In the genomic region with DNA sequence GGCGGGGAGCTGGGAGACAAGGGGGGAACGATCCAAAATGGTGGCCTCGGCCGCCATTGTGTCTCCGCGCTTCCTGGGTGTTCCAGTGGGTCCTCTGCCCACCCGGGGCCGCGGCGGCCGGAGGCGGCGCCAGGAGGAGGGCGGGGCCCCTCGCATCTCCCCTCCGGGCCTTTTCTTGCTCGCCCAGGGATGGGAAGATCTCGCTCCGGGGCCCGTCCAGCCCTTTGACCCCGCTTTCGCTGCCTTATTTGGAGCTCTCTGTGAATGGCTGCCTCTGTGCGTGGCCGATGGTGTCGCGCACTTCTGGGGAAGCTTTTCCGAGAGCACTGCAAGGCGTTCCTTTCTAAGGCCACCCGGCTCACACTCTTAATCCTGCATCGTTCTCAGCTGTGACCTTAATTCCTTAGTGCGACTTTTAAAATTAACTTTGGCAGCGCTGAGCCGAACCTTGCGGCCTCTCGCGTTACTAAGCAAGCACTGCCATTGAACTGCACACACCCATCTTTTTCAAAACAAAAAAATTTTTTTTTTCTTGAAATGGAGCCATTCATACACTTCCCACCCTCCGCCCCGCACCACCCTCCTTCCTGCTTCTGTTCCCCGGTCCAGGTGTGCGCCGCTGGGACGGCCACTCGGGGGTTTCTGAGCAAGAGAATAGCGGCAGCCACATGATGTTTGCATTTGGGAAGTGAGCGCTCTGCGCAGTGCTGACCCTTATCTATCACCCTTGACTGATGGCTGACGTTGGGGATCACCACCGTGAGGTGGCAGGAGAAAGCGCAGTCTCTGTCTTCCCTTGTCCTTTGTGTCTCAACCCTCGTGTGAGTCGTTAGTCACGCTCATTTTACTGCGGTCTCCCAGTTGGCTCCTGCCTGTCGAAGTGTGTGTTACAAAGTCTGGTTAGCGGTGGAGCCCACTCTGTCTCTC, we compare ENCODE assay signal across 8 mouse cellular contexts. TPM values are rescaled to one million over a fixed set of nuclear protein-coding genes. Genes with fewer than 3 reads are reported as not detected.
DNase-seq lines count a peak whose midpoint lies in the region; ATAC-seq and TF ChIP-seq lines count a peak whose summit lies in the region.

No protein-coding gene starts in this region.

- H3K9ac ChIP-seq in heart, embryonic 11.5 days (ENCODE audit: low read depth, low read length), result peak overlapping the region; percentile 94
- H3K9ac ChIP-seq in kidney, embryonic 16.5 days (replicated peaks; ENCODE audit: low read length), result peak overlapping the region; percentile 99
- peak overlapping the region; percentile 100 for H3K9ac ChIP-seq in lung, embryonic 14.5 days
- peak overlapping the region; percentile 81 for H3K9ac ChIP-seq in neural tube, embryonic 15.5 days (replicated peaks)

- ATAC-seq in heart, embryonic 11.5 days (replicated peaks; ENCODE audit: insufficient number of reproducible peaks, low FRiP score, low TSS enrichment), result peak; percentile 60
- ATAC-seq in kidney, embryonic 16.5 days (ENCODE audit: low FRiP score, low TSS enrichment), result peak; percentile 40
- peak; percentile 55 for ATAC-seq in lung, embryonic 14.5 days (ENCODE audit: insufficient read depth)
- ATAC-seq in neural tube, embryonic 15.5 days (ENCODE audit: low FRiP score), result peak; percentile 43

- H3K27me3 ChIP-seq in heart, embryonic 11.5 days (ENCODE audit: control insufficient read depth, insufficient read depth, low read length), result no peaks in the 10 kb centered on the region
- H3K27me3 ChIP-seq in kidney, embryonic 16.5 days (ENCODE audit: insufficient read depth, low read length), result no peaks in the 10 kb centered on the region
- no peaks in the 10 kb centered on the region for H3K27me3 ChIP-seq in lung, embryonic 14.5 days (ENCODE audit: insufficient read depth, low read length)
- H3K27me3 ChIP-seq in neural tube, embryonic 15.5 days (replicated peaks), result no peaks in the 10 kb centered on the region

- peak; percentile 84 for DNase-seq in CD4-positive helper T cell, adult 2 months (ENCODE audit: low read depth, low spot score)
- DNase-seq in MN1 (ENCODE audit: low spot score), result peak; percentile 88
- DNase-seq in embryo, embryonic 10 days (ENCODE audit: low spot score), result peak; percentile 84
- peak; percentile 84 for DNase-seq in lung, embryonic 14.5 days
- peak; percentile 52 for DNase-seq in thymus, postnatal 25 days

- WGBS in heart, embryonic 11.5 days (ENCODE audit: insufficient replicate concordance), result under 1% methylated on average over 55 of the region's 55 CpGs
- WGBS in kidney, embryonic 16.5 days, result under 1% methylated on average over 52 of the region's 55 CpGs
- WGBS in lung, embryonic 14.5 days, result under 1% methylated on average over 50 of the region's 55 CpGs
- WGBS in neural tube, embryonic 15.5 days, result under 1% methylated on average over 49 of the region's 55 CpGs

- peak overlapping the region; percentile 99 for H3K27ac ChIP-seq in heart, embryonic 11.5 days (ENCODE audit: low read depth, low read length)
- peak overlapping the region; percentile 99 for H3K27ac ChIP-seq in kidney, embryonic 16.5 days (ENCODE audit: low read length)
- H3K27ac ChIP-seq in lung, embryonic 14.5 days (ENCODE audit: low read depth), result peak overlapping the region; percentile 100
- peak overlapping the region; percentile 96 for H3K27ac ChIP-seq in neural tube, embryonic 15.5 days (replicated peaks)

- peak overlapping the region; percentile 70 for H3K4me3 ChIP-seq in heart, embryonic 11.5 days (ENCODE audit: low read depth, low read length)
- H3K4me3 ChIP-seq in kidney, embryonic 16.5 days (ENCODE audit: low read length), result peak overlapping the region; percentile 94
- H3K4me3 ChIP-seq in lung, embryonic 14.5 days (ENCODE audit: low read depth, low read length), result peak overlapping the region; percentile 97
- peak overlapping the region; percentile 58 for H3K4me3 ChIP-seq in neural tube, embryonic 15.5 days (replicated peaks)

- H3K4me1 ChIP-seq in heart, embryonic 11.5 days (ENCODE audit: control insufficient read depth, insufficient read depth, low read length), result peaks cover 34% of the 10 kb centered on the region
- H3K4me1 ChIP-seq in kidney, embryonic 16.5 days (ENCODE audit: insufficient read depth, low read length), result peaks cover 49% of the 10 kb centered on the region
- peaks cover 14% of the 10 kb centered on the region for H3K4me1 ChIP-seq in lung, embryonic 14.5 days (ENCODE audit: insufficient read depth)
- H3K4me1 ChIP-seq in neural tube, embryonic 15.5 days, result peaks cover 58% of the 10 kb centered on the region

- TF ChIP-seq CTCF in lung, embryonic 14.5 days (IDR thresholded peaks at IDR 0.05; ENCODE audit: low read depth), result peak; percentile 25

- H3K36me3 ChIP-seq in heart, embryonic 11.5 days (ENCODE audit: control insufficient read depth, insufficient read depth, low read length), result peaks cover 37% of the 10 kb centered on the region
- H3K36me3 ChIP-seq in kidney, embryonic 16.5 days (ENCODE audit: insufficient read depth, low read length), result peaks cover 42% of the 10 kb centered on the region
- H3K36me3 ChIP-seq in lung, embryonic 14.5 days (ENCODE audit: insufficient read depth), result peaks cover 45% of the 10 kb centered on the region
- H3K36me3 ChIP-seq in neural tube, embryonic 15.5 days, result peaks cover 38% of the 10 kb centered on the region

- no peaks in the 10 kb centered on the region for H3K9me3 ChIP-seq in heart, embryonic 11.5 days (replicated peaks; ENCODE audit: control insufficient read depth, low read length)
- H3K9me3 ChIP-seq in kidney, embryonic 16.5 days (ENCODE audit: low read length), result no peaks in the 10 kb centered on the region
- no peaks in the 10 kb centered on the region for H3K9me3 ChIP-seq in lung, embryonic 14.5 days (ENCODE audit: low read depth, low read length)
- no peaks in the 10 kb centered on the region for H3K9me3 ChIP-seq in neural tube, embryonic 15.5 days (replicated peaks)

- peak overlapping the region; percentile 96 for H3K4me2 ChIP-seq in heart, embryonic 11.5 days
- H3K4me2 ChIP-seq in kidney, embryonic 16.5 days (replicated peaks; ENCODE audit: low read depth, low read length), result peak overlapping the region; percentile 81
- peak overlapping the region; percentile 85 for H3K4me2 ChIP-seq in lung, embryonic 14.5 days
- H3K4me2 ChIP-seq in neural tube, embryonic 15.5 days, result peak overlapping the region; percentile 91

RNA-seq across cellular contexts. Expression of a gene that starts 0.7 kb away (rescaled TPM):
- 317 and 318 TPM in 2 replicates for polyA plus RNA-seq in heart, embryonic 11.5 days (2014; fragmentation: Nextera tagmentation; extraction: Ambion mirVana)
- polyA plus RNA-seq in kidney, embryonic 16.5 days (2015; fragmentation: Nextera tagmentation; extraction: Ambion mirVana), result 553 and 556 TPM in 2 replicates
- 529 and 569 TPM in 2 replicates for polyA plus RNA-seq in lung, embryonic 14.5 days (2014; fragmentation: Nextera tagmentation; extraction: Ambion mirVana)
- polyA plus RNA-seq in neural tube, embryonic 15.5 days (2015; fragmentation: Nextera tagmentation; extraction: Ambion mirVana), result 334 and 376 TPM in 2 replicates

RNA-seq across cellular contexts. Expression of a gene that starts 6.7 kb away (rescaled TPM):
- polyA plus RNA-seq in heart, embryonic 11.5 days (2014; fragmentation: Nextera tagmentation; extraction: Ambion mirVana), result 2.3 and 4.9 TPM in 2 replicates
- 11.6 TPM in 2 replicates for polyA plus RNA-seq in kidney, embryonic 16.5 days (2015; fragmentation: Nextera tagmentation; extraction: Ambion mirVana)
- 3.0 and 4.5 TPM in 2 replicates for polyA plus RNA-seq in lung, embryonic 14.5 days (2014; fragmentation: Nextera tagmentation; extraction: Ambion mirVana)
- polyA plus RNA-seq in neural tube, embryonic 15.5 days (2015; fragmentation: Nextera tagmentation; extraction: Ambion mirVana), result 11.2 and 12.1 TPM in 2 replicates

RNA-seq across cellular contexts. Expression of a gene that starts 8.8 kb away (rescaled TPM):
- polyA plus RNA-seq in heart, embryonic 11.5 days (2014; fragmentation: Nextera tagmentation; extraction: Ambion mirVana), result 9.3 and 10.1 TPM in 2 replicates
- polyA plus RNA-seq in kidney, embryonic 16.5 days (2015; fragmentation: Nextera tagmentation; extraction: Ambion mirVana), result 5.8 and 8.5 TPM in 2 replicates
- 3.7 and 5.9 TPM in 2 replicates for polyA plus RNA-seq in lung, embryonic 14.5 days (2014; fragmentation: Nextera tagmentation; extraction: Ambion mirVana)
- polyA plus RNA-seq in neural tube, embryonic 15.5 days (2015; fragmentation: Nextera tagmentation; extraction: Ambion mirVana), result 116 and 126 TPM in 2 replicates

RNA-seq across cellular contexts. Expression of a gene that starts 20.3 kb away (rescaled TPM):
- 21.0 and 29.1 TPM in 2 replicates for polyA plus RNA-seq in heart, embryonic 11.5 days (2014; fragmentation: Nextera tagmentation; extraction: Ambion mirVana)
- 73.6 and 87.2 TPM in 2 replicates for polyA plus RNA-seq in kidney, embryonic 16.5 days (2015; fragmentation: Nextera tagmentation; extraction: Ambion mirVana)
- 69.7 and 73.2 TPM in 2 replicates for polyA plus RNA-seq in lung, embryonic 14.5 days (2014; fragmentation: Nextera tagmentation; extraction: Ambion mirVana)
- 143 and 196 TPM in 2 replicates for polyA plus RNA-seq in neural tube, embryonic 15.5 days (2015; fragmentation: Nextera tagmentation; extraction: Ambion mirVana)

RNA-seq across cellular contexts. Expression of a gene that starts 21.6 kb away (rescaled TPM):
- polyA plus RNA-seq in heart, embryonic 11.5 days (2014; fragmentation: Nextera tagmentation; extraction: Ambion mirVana), result 0.44 TPM in 1 of 2 replicates, not detected in the other
- polyA plus RNA-seq in kidney, embryonic 16.5 days (2015; fragmentation: Nextera tagmentation; extraction: Ambion mirVana), result 0.56 and 0.62 TPM in 2 replicates
- 0.37 and 0.70 TPM in 2 replicates for polyA plus RNA-seq in lung, embryonic 14.5 days (2014; fragmentation: Nextera tagmentation; extraction: Ambion mirVana)
- 0.40 TPM in 1 of 2 replicates, not detected in the other for polyA plus RNA-seq in neural tube, embryonic 15.5 days (2015; fragmentation: Nextera tagmentation; extraction: Ambion mirVana)

Comparison
In these comparisons a context has a peak if more than half of its experiments do, and no peak if none do; other contexts are left out.
1. Peak in every context shown above with its lines: DNase-seq, ATAC-seq, H3K4me3 ChIP-seq and H3K27ac ChIP-seq.
2. RNA of a gene that starts 8.8 kb away (polyA plus RNA-seq): 116 to 126 TPM in neural tube, embryonic 15.5 days; 9.3 to 10.1 TPM in heart, embryonic 11.5 days, 5.8 to 8.5 TPM in kidney, embryonic 16.5 days and 3.7 to 5.9 TPM in lung, embryonic 14.5 days; every median in the first group is over 10 times any median in the second.